Comparison of ENCODE assay signal across 11 mouse cellular contexts in genomic region chr16:44299438-44300093, GRCm38 (mm10). TPM values are rescaled to one million over a fixed set of nuclear protein-coding genes. Genes with fewer than 3 reads are reported as not detected.
DNase-seq lines count a peak whose midpoint lies in the region; ATAC-seq and TF ChIP-seq lines count a peak whose summit lies in the region.
"Had no signal": no experiment of that assay in that cellular context is flagged by ENCODE, and none has a peak within 500 bp of the region (broad histone marks: within the 10 kb centered on the region; RNA-seq: fewer than 3 reads in every experiment).

No protein-coding gene starts in this region.

- H3K27ac ChIP-seq in heart, embryonic 12.5 days (ENCODE audit: poor library complexity, severe bottlenecking): no peak overlapping the region
- H3K27ac ChIP-seq in thymus, adult 2 months (ENCODE audit: control insufficient read depth, insufficient read depth, low read length): no peak overlapping the region
- no peak overlapping the region for H3K27ac ChIP-seq in neural tube, embryonic 15.5 days (replicated peaks)
- no peak overlapping the region for H3K27ac ChIP-seq in midbrain, embryonic 13.5 days
- H3K27ac ChIP-seq in forebrain, embryonic 11.5 days (ENCODE audit: low read depth, low read length): no peak overlapping the region
- H3K27ac ChIP-seq: forebrain, embryonic 15.5 days; hindbrain, embryonic 13.5 days; macrophage had no signal

- WGBS in heart, embryonic 12.5 days: 72% methylated on average over 20 of the region's 20 CpGs
- WGBS in thymus, adult 2 months: 91% methylated on average over 20 of the region's 20 CpGs
- 80% methylated on average over 20 of the region's 20 CpGs for WGBS in neural tube, embryonic 15.5 days
- WGBS in midbrain, embryonic 13.5 days: 81% methylated on average over 20 of the region's 20 CpGs
- 83% methylated on average over 20 of the region's 20 CpGs for WGBS in forebrain, embryonic 11.5 days

- H3K36me3 ChIP-seq in heart, embryonic 12.5 days: no peaks in the 10 kb centered on the region
- H3K36me3 ChIP-seq in thymus, adult 2 months (ENCODE audit: control insufficient read depth, insufficient read depth, low read length): no peaks in the 10 kb centered on the region
- H3K36me3 ChIP-seq in neural tube, embryonic 15.5 days: no peaks in the 10 kb centered on the region
- no peaks in the 10 kb centered on the region for H3K36me3 ChIP-seq in midbrain, embryonic 13.5 days
- no peaks in the 10 kb centered on the region for H3K36me3 ChIP-seq in forebrain, embryonic 11.5 days (ENCODE audit: control insufficient read depth, insufficient read depth, low read length)
- H3K36me3 ChIP-seq: forebrain, embryonic 15.5 days; hindbrain, embryonic 13.5 days had no signal

- no peak overlapping the region for H3K4me2 ChIP-seq in heart, embryonic 12.5 days
- H3K4me2 ChIP-seq in neural tube, embryonic 15.5 days: no peak overlapping the region
- no peak overlapping the region for H3K4me2 ChIP-seq in midbrain, embryonic 13.5 days (replicated peaks)
- no peak overlapping the region for H3K4me2 ChIP-seq in forebrain, embryonic 11.5 days (ENCODE audit: low read depth, low read length, severe bottlenecking)
- H3K4me2 ChIP-seq: forebrain, embryonic 15.5 days; hindbrain, embryonic 13.5 days had no signal

- no peak for TF ChIP-seq CTCF in thymus, adult 2 months (IDR thresholded peaks at IDR 0.05; ENCODE audit: borderline replicate concordance, control insufficient read depth, extremely low read depth, insufficient read depth, low read length, poor library complexity)

- DNase-seq in heart, adult 18-20 months: peak; percentile 3 to 16
- DNase-seq in thymus, adult 2 months: peak; percentile 8
- DNase-seq in thymus, postnatal 4 days: no peak
- peak; percentile 9 for DNase-seq in embryo, embryonic 9.5 days (ENCODE audit: extremely low spot score)
- DNase-seq in forebrain, embryonic 11.5 days (ENCODE audit: low spot score): no peak

- H3K4me1 ChIP-seq in heart, embryonic 12.5 days (replicated peaks): no peaks in the 10 kb centered on the region
- H3K4me1 ChIP-seq in thymus, adult 2 months (replicated peaks; ENCODE audit: control insufficient read depth, insufficient read depth, low read length): no peaks in the 10 kb centered on the region
- H3K4me1 ChIP-seq in neural tube, embryonic 15.5 days: no peaks in the 10 kb centered on the region
- H3K4me1 ChIP-seq in midbrain, embryonic 13.5 days (replicated peaks): no peaks in the 10 kb centered on the region; the same call in 1 of the 2 replicates
- H3K4me1 ChIP-seq in forebrain, embryonic 11.5 days (replicated peaks; ENCODE audit: control insufficient read depth, insufficient read depth, low read length): no peaks in the 10 kb centered on the region
- H3K4me1 ChIP-seq: forebrain, embryonic 15.5 days; hindbrain, embryonic 13.5 days had no signal

- H3K27me3 ChIP-seq in heart, embryonic 12.5 days (replicated peaks): 0 out of 2 replicates have a peak, but pooled peaks cover 3% of the 10 kb centered on the region
- no peaks in the 10 kb centered on the region for H3K27me3 ChIP-seq in thymus, adult 2 months (ENCODE audit: control insufficient read depth, insufficient read depth, low read length)
- no peaks in the 10 kb centered on the region for H3K27me3 ChIP-seq in neural tube, embryonic 15.5 days (replicated peaks)
- no peaks in the 10 kb centered on the region for H3K27me3 ChIP-seq in midbrain, embryonic 13.5 days
- H3K27me3 ChIP-seq in forebrain, embryonic 11.5 days (ENCODE audit: control insufficient read depth, insufficient read depth, low read length): no peaks in the 10 kb centered on the region
- H3K27me3 ChIP-seq: forebrain, embryonic 15.5 days; hindbrain, embryonic 13.5 days had no signal

- no peak for TF ChIP-seq POLR2A in thymus, adult 2 months (IDR thresholded peaks at IDR 0.05; ENCODE audit: control insufficient read depth, extremely low read depth, insufficient read depth, low read length, poor library complexity)

- no peak overlapping the region for H3K9ac ChIP-seq in heart, embryonic 12.5 days
- no peak overlapping the region for H3K9ac ChIP-seq in neural tube, embryonic 15.5 days (replicated peaks)
- no peak overlapping the region for H3K9ac ChIP-seq in midbrain, embryonic 13.5 days (replicated peaks)
- no peak overlapping the region for H3K9ac ChIP-seq in forebrain, embryonic 11.5 days (ENCODE audit: low read length)
- H3K9ac ChIP-seq: forebrain, embryonic 15.5 days; hindbrain, embryonic 13.5 days had no signal

- ATAC-seq in heart, embryonic 12.5 days (ENCODE audit: insufficient number of reproducible peaks, low FRiP score): no peak
- no peak for ATAC-seq in neural tube, embryonic 15.5 days (ENCODE audit: low FRiP score)
- ATAC-seq in midbrain, embryonic 13.5 days: no peak
- ATAC-seq in forebrain, embryonic 11.5 days (replicated peaks; ENCODE audit: low FRiP score): no peak
- ATAC-seq: forebrain, embryonic 15.5 days had no signal

- H3K4me3 ChIP-seq in heart, embryonic 12.5 days: no peak overlapping the region
- no peak overlapping the region for H3K4me3 ChIP-seq in thymus, adult 2 months (ENCODE audit: control insufficient read depth, insufficient read depth, low read length)
- H3K4me3 ChIP-seq in neural tube, embryonic 15.5 days (replicated peaks): no peak overlapping the region
- no peak overlapping the region for H3K4me3 ChIP-seq in midbrain, embryonic 13.5 days (replicated peaks)
- H3K4me3 ChIP-seq in forebrain, embryonic 11.5 days (ENCODE audit: low read depth, low read length): no peak overlapping the region
- H3K4me3 ChIP-seq: forebrain, embryonic 15.5 days; hindbrain, embryonic 13.5 days had no signal

- no peaks in the 10 kb centered on the region; the same call in 1 of the 2 replicates for H3K9me3 ChIP-seq in heart, embryonic 12.5 days (replicated peaks)
- H3K9me3 ChIP-seq in neural tube, embryonic 15.5 days (replicated peaks): no peaks in the 10 kb centered on the region
- no peaks in the 10 kb centered on the region; the same call in 1 of the 2 replicates for H3K9me3 ChIP-seq in midbrain, embryonic 13.5 days
- H3K9me3 ChIP-seq in forebrain, embryonic 11.5 days (ENCODE audit: control insufficient read depth, low read length): no peaks in the 10 kb centered on the region
- H3K9me3 ChIP-seq: forebrain, embryonic 15.5 days; hindbrain, embryonic 13.5 days had no signal

RNA-seq across cellular contexts. Expression of gene Sidt1, which starts 33.4 kb away (rescaled TPM):
- under 1 TPM; 0.30 to 0.85 TPM for total RNA-seq in heart, adult 18-20 months (2021)
- not detected in 2 replicates for polyA plus RNA-seq in heart, embryonic 12.5 days (2016; fragmentation: Nextera tagmentation; extraction: Ambion mirVana)
- polyA plus RNA-seq in thymus, adult 2 months (2012; rRNA removed): 8.8 and 9.9 TPM in 2 replicates
- polyA plus RNA-seq in neural tube, embryonic 15.5 days (2015; fragmentation: Nextera tagmentation; extraction: Ambion mirVana): 13.3 and 15.4 TPM in 2 replicates
- 3.3 and 3.5 TPM in 2 replicates for polyA plus RNA-seq in midbrain, embryonic 13.5 days (2015; fragmentation: Nextera tagmentation; extraction: Ambion mirVana)
- polyA plus RNA-seq in forebrain, embryonic 11.5 days (2014; fragmentation: Nextera tagmentation; extraction: Ambion mirVana): 0.13 TPM in 1 of 2 replicates, not detected in the other
- polyA plus RNA-seq: macrophage had no signal

RNA-seq across cellular contexts. Expression of gene Spice1, which starts 47.4 kb away (rescaled TPM):
- total RNA-seq in heart, adult 18-20 months (2021): 10 to 100 TPM in 1 of 2 experiments, 1 to 10 TPM in 1; 8.5 to 11.4 TPM
- 22.1 and 23.9 TPM in 2 replicates for polyA plus RNA-seq in heart, embryonic 12.5 days (2016; fragmentation: Nextera tagmentation; extraction: Ambion mirVana)
- 13.4 TPM in 2 replicates for polyA plus RNA-seq in thymus, adult 2 months (2012; rRNA removed)
- polyA plus RNA-seq in neural tube, embryonic 15.5 days (2015; fragmentation: Nextera tagmentation; extraction: Ambion mirVana): 12.1 and 15.1 TPM in 2 replicates
- polyA plus RNA-seq in midbrain, embryonic 13.5 days (2015; fragmentation: Nextera tagmentation; extraction: Ambion mirVana): 14.9 and 15.5 TPM in 2 replicates
- 42.8 and 45.7 TPM in 2 replicates for polyA plus RNA-seq in forebrain, embryonic 11.5 days (2014; fragmentation: Nextera tagmentation; extraction: Ambion mirVana)

Comparison
In these comparisons a context has a peak if more than half of its experiments do, and no peak if none do; other contexts are left out.
1. DNase-seq: peak in heart, adult 18-20 months (2 of 2), thymus, adult 2 months (single experiment) and embryo, embryonic 9.5 days (single experiment); none in thymus, postnatal 4 days (single experiment) and forebrain, embryonic 11.5 days (single experiment).